Mouse (Mus musculus) hindbrain, embryonic 16.5 days (tissue): ENCODE data around the gene Fgf8. TPM values are rescaled to one million over a fixed set of nuclear protein-coding genes. Genes with fewer than 3 reads are reported as not detected.
A peak's percentile ranks its signal among the peaks of the same experiment; 100 is the strongest.

Experiments used
- ATAC-seq: fragments of 200-750 bp; cut with Nextera tagmentation; 2 replicates; pipeline ENCODE4 v1.8.0; 2017; ENCODE audit warnings: moderate TSS enrichment, moderate library complexity
- H3K27ac ChIP-seq: fragments of 300-500 bp; sonication (generic); 2 replicates; pipeline ENCODE4 v1.5.1; 2014; ENCODE audit warnings: low read depth, mild to moderate bottlenecking, control low read depth, low read length, moderate library complexity
- H3K27me3 ChIP-seq: fragments of 300-500 bp; sonication (generic); replicated peaks from 2 replicates; pipeline ENCODE4 v1.6.1; 2014; ENCODE audit warnings: low read length; ENCODE audit not compliant: control insufficient read depth, insufficient read depth
- H3K36me3 ChIP-seq: fragments of 300-500 bp; sonication (generic); 2 replicates; pipeline ENCODE4 v1.6.1; 2014; ENCODE audit warnings: mild to moderate bottlenecking, low read length, moderate library complexity, mixed read lengths; ENCODE audit not compliant: control insufficient read depth, insufficient read depth
- H3K4me1 ChIP-seq: fragments of 300-500 bp; sonication (generic); 2 replicates; pipeline ENCODE4 v1.6.1; 2014; ENCODE audit warnings: low read depth, low read length; ENCODE audit not compliant: control insufficient read depth, insufficient read depth
- H3K4me2 ChIP-seq: fragments of 300-500 bp; sonication (generic); 2 replicates; pipeline ENCODE4 v1.6.1; 2014; ENCODE audit warnings: mild to moderate bottlenecking, low read length, control low read depth, moderate library complexity
- H3K4me3 ChIP-seq: fragments of 300-500 bp; sonication (generic); 2 replicates; pipeline ENCODE4 v1.5.1; 2014; ENCODE audit warnings: mild to moderate bottlenecking, low read length, control low read depth, moderate library complexity
- H3K9ac ChIP-seq: fragments of 300-500 bp; sonication (generic); 2 replicates; pipeline ENCODE4 v1.6.1; 2014; ENCODE audit warnings: low read depth, mild to moderate bottlenecking, control low read depth, low read length, moderate library complexity
- H3K9me3 ChIP-seq: fragments of 300-500 bp; sonication (generic); 2 replicates; pipeline ENCODE4 v1.6.1; 2014; ENCODE audit warnings: mild to moderate bottlenecking, low read length, moderate library complexity; ENCODE audit not compliant: control insufficient read depth
- WGBS: fragments of 180-500 bp; shearing (Covaris S2); extraction: QIAGEN DNeasy Blood & Tissue Kit; methylation state at CpG from one replicate; pipeline ENCODE4 v1.1.7; 2014; 5-methylcytosine and 5-hydroxymethylcytosine counted together
- polyA plus RNA-seq: library from polyadenylated mRNA; unstranded; fragments of >200 nt; fragmentation: Nextera tagmentation; extraction: Ambion mirVana; gene quantifications from 2 replicates; pipeline ENCODE4 v1.2.1, GENCODE M21; 2015

The Fgf8 gene
- polyA plus RNA-seq, 1 experiment from 2014 or later, result 0.69 TPM

- ATAC-seq, result peak; percentile 99
- 0% methylated on average over 62 of the region's 71 CpGs for WGBS
- peak within 1 kb of the TSS; percentile 71 for H3K4me2 ChIP-seq
- no peaks in the 10 kb centered on the region for H3K27me3 ChIP-seq
- peaks cover 26% of the 10 kb centered on the region for H3K4me1 ChIP-seq
- peaks cover under 1% of the 10 kb centered on the region; the same call in 1 of the 2 replicates for H3K36me3 ChIP-seq
- H3K9me3 ChIP-seq, result no peaks in the 10 kb centered on the region
- peak within 1 kb of the TSS; percentile 99 for H3K4me3 ChIP-seq
- H3K9ac ChIP-seq, result peak within 1 kb of the TSS; percentile 98
- peak within 1 kb of the TSS; percentile 99 for H3K27ac ChIP-seq
Observed at GRCm38 (mm10) chr19:45783181-45783932, 40.6 kb upstream of the Fgf8 start, which contains the start of gene Mgea5. TSS of gene Mgea5 (minus strand) at chr19:45783837.

GRCm38 (mm10) chr19:45782315-45783001 is 39.7 kb upstream of the Fgf8 start:
- no peaks in the 10 kb centered on the region for H3K27me3 ChIP-seq
- under 1% methylated on average over 35 of the region's 36 CpGs for WGBS
- peak overlapping the region; percentile 71 for H3K4me2 ChIP-seq
- peak overlapping the region; percentile 98 for H3K9ac ChIP-seq
- peaks cover 26% of the 10 kb centered on the region for H3K4me1 ChIP-seq
- peak overlapping the region; percentile 99 for H3K27ac ChIP-seq
- peak; percentile 38 for ATAC-seq
- peak overlapping the region; percentile 99 for H3K4me3 ChIP-seq
- peaks cover 5% of the 10 kb centered on the region; the same call in 1 of the 2 replicates for H3K36me3 ChIP-seq
- H3K9me3 ChIP-seq, result no peaks in the 10 kb centered on the region

DNA sequence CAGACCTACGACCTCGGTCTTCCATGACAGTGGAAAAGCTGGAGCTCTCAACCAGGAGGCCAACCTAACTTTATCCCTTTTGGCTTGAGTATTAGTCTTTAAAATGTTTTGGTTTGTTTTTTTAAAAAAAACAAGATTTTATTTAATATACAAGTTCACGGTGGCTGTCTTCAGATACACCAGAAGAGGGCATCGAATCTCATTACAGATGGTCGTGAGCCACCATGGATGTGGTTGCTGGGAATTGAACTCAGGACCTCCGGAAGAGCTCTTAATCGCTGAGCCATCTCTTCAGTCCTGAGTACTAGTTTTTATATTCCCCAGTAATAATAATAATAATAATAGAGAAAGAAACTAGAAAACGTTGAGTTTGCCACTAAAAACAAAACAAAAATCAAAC is 39.0 kb upstream of the Fgf8 start:
- 61% methylated on average over 8 of the region's 8 CpGs for WGBS
- peak overlapping the region; percentile 71 for H3K4me2 ChIP-seq
- H3K4me3 ChIP-seq, result peak overlapping the region; percentile 99
- H3K36me3 ChIP-seq, result peaks cover 7% of the 10 kb centered on the region; the same call in 1 of the 2 replicates
- no peaks in the 10 kb centered on the region for H3K9me3 ChIP-seq
- H3K27ac ChIP-seq, result no peak overlapping the region
- ATAC-seq, result no peak
- H3K4me1 ChIP-seq, result peaks cover 26% of the 10 kb centered on the region
- H3K27me3 ChIP-seq, result no peaks in the 10 kb centered on the region
- no peak overlapping the region for H3K9ac ChIP-seq

GRCm38 (mm10) chr19:45780350-45780915 is 37.7 kb upstream of the Fgf8 start:
- no peak for ATAC-seq
- Histone ChIP-seq H3K4me3 (no peak overlapping the region), H3K4me2 (peak overlapping the region; percentile 71), H3K36me3 (peaks cover 12% of the 10 kb centered on the region; the same call in 1 of the 2 replicates), H3K9ac (no peak overlapping the region), H3K27me3 (no peaks in the 10 kb centered on the region), H3K9me3 (no peaks in the 10 kb centered on the region), H3K27ac (no peak overlapping the region), H3K4me1 (peaks cover 26% of the 10 kb centered on the region)
- WGBS, result 88% methylated on average over 13 of the region's 13 CpGs

- WGBS, result 81% methylated on average over 2 of the region's 2 CpGs
- H3K27ac ChIP-seq, result no peak overlapping the region
- H3K36me3 ChIP-seq, result peaks cover 46% of the 10 kb centered on the region
- H3K4me2 ChIP-seq, result no peak overlapping the region
- H3K4me1 ChIP-seq, result peaks cover 11% of the 10 kb centered on the region
- ATAC-seq, result no peak
- H3K9me3 ChIP-seq, result no peaks in the 10 kb centered on the region
- H3K27me3 ChIP-seq, result no peaks in the 10 kb centered on the region
- no peak overlapping the region for H3K4me3 ChIP-seq
- H3K9ac ChIP-seq, result no peak overlapping the region
Observed at GRCm38 (mm10) chr19:45775486-45775885, 32.8 kb upstream of the Fgf8 start.

- Histone ChIP-seq H3K27me3 (no peaks in the 10 kb centered on the region), H3K9me3 (no peaks in the 10 kb centered on the region), H3K36me3 (peaks cover 69% of the 10 kb centered on the region), H3K4me2 (no peak overlapping the region), H3K4me1 (no peaks in the 10 kb centered on the region), H3K9ac (no peak overlapping the region), H3K27ac (no peak overlapping the region), H3K4me3 (no peak overlapping the region)
- WGBS, result 93% methylated on average over 5 of the region's 5 CpGs
- ATAC-seq, result no peak
Observed at GRCm38 (mm10) chr19:45771501-45771900, 28.8 kb upstream of the Fgf8 start.

DNA sequence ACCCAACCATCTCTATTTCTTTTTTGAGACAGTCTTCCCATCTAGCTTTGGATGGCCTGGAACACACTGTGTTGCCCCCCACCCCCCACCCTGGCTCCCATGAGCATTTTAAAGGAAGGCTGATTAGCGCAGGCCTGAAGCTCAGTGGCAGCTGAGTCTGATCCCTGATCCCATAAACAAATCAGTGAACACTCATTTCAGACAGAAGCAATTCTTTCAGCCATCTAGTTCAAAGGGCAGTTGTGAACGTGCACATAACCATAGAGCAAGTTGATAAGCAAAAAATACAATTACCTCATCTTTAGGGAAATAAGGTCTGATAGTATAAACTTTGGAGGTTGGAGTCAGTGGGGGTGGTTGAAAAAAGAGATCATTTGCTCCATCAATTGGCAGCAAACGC is 18.1 kb upstream of the Fgf8 start:
- Histone ChIP-seq H3K9ac (no peak overlapping the region), H3K27me3 (no peaks in the 10 kb centered on the region), H3K4me2 (no peak overlapping the region), H3K9me3 (no peaks in the 10 kb centered on the region), H3K4me1 (no peaks in the 10 kb centered on the region), H3K4me3 (no peak overlapping the region), H3K36me3 (peaks cover 40% of the 10 kb centered on the region), H3K27ac (no peak overlapping the region)
- 89% methylated on average over 3 of the region's 3 CpGs for WGBS
- no peak for ATAC-seq

- Histone ChIP-seq H3K9me3 (no peaks in the 10 kb centered on the region), H3K4me2 (no peak overlapping the region), H3K4me3 (no peak overlapping the region), H3K27me3 (no peaks in the 10 kb centered on the region), H3K36me3 (peaks cover 43% of the 10 kb centered on the region), H3K4me1 (no peaks in the 10 kb centered on the region), H3K27ac (no peak overlapping the region), H3K9ac (no peak overlapping the region)
- 91% methylated on average over 5 of the region's 5 CpGs for WGBS
- no peak for ATAC-seq
Observed at GRCm38 (mm10) chr19:45758671-45759070, 16.0 kb upstream of the Fgf8 start.

- H3K27me3 ChIP-seq, result no peaks in the 10 kb centered on the region
- peaks cover 31% of the 10 kb centered on the region for H3K36me3 ChIP-seq
- H3K4me1 ChIP-seq, result peaks cover 3% of the 10 kb centered on the region
- no peak for ATAC-seq
- 88% methylated on average over 3 of the region's 3 CpGs for WGBS
- H3K4me3 ChIP-seq, result no peak overlapping the region
- no peak overlapping the region for H3K4me2 ChIP-seq
- H3K27ac ChIP-seq, result no peak overlapping the region
- no peaks in the 10 kb centered on the region for H3K9me3 ChIP-seq
- no peak overlapping the region for H3K9ac ChIP-seq
Observed at GRCm38 (mm10) chr19:45753551-45753950, 10.8 kb upstream of the Fgf8 start.
